Mouse (Mus musculus): ENCODE measurements at regions not wholly inside any gene's neighbourhood (a gene's known extent, or its start where the extent isn't known, plus 50 kb on each side); places are given as distances from the start of the nearest gene placed in this dataset.
"Not testable (repeated sequence)": the region's sequence is repeated elsewhere in the genome, so short reads cannot be mapped to it uniquely, and the experiment has no call there.

DNA sequence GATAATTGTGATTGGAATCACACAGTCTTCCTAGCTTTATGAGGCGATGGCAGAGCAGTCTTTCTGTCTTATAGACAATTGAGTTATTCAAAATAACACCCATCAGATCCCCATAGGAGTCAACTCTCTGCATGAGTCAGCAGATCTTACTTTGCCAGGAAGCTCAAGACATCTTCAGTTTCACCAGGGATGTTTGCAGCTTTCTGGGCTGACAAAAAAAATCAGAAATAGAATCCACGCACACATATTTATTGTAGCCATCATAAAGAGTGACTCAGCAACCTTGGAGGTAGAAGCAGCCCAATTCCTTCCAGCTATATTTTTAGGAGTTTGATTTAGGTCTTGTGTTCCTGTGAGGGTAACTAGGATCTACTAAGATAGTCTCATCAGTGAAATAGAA, 122.8 kb upstream of the Ctso start:
- Histone ChIP-seq H3K36me3 (ENCODE audit: control insufficient read depth, insufficient read depth, low read length) (no peaks in the 10 kb centered on the region), H3K27ac (ENCODE audit: low read depth, low read length) (no peak overlapping the region), H3K4me3 (ENCODE audit: low read depth, low read length) (no peak overlapping the region), H3K27me3 (ENCODE audit: control insufficient read depth, insufficient read depth, low read length) (no peaks in the 10 kb centered on the region), H3K4me1 (replicated peaks; ENCODE audit: control insufficient read depth, insufficient read depth, low read length) (no peaks in the 10 kb centered on the region), H3K4me2 (ENCODE audit: low read depth, low read length, severe bottlenecking) (no peak overlapping the region), H3K9me3 (ENCODE audit: control insufficient read depth, low read length) (no peaks in the 10 kb centered on the region), H3K9ac (ENCODE audit: low read length) (no peak overlapping the region)
- no peak for ATAC-seq (replicated peaks; ENCODE audit: low FRiP score)
- 88% methylated on average over 2 of the region's 2 CpGs for WGBS
- no peak for DNase-seq (ENCODE audit: low spot score)

DNA sequence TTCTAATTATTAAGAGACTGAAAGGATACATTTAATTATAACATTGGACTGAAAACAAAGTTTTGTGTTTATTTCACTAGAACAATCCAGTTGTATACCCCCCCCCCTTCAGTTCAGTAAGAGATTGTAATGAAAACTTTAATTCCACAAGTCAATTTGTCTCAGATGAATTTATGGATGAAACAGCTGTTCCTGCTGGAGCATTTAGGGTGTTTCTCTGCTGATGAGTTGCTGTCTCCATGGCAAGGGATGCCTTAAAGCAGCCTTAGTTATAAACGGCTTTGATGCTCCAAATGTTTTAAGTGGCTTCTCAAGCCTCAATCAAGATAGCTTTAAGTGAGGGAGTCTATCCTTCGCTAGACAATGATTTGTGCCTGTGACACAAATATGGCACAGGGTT, 112.1 kb upstream of the Ctso start:
- Histone ChIP-seq H3K9ac (ENCODE audit: low read length) (no peak overlapping the region), H3K4me2 (ENCODE audit: low read depth, low read length, severe bottlenecking) (no peak overlapping the region), H3K9me3 (ENCODE audit: control insufficient read depth, low read length) (no peaks in the 10 kb centered on the region), H3K27me3 (ENCODE audit: control insufficient read depth, insufficient read depth, low read length) (no peaks in the 10 kb centered on the region), H3K4me3 (ENCODE audit: low read depth, low read length) (no peak overlapping the region), H3K27ac (ENCODE audit: low read depth, low read length) (no peak overlapping the region), H3K36me3 (ENCODE audit: control insufficient read depth, insufficient read depth, low read length) (no peaks in the 10 kb centered on the region), H3K4me1 (replicated peaks; ENCODE audit: control insufficient read depth, insufficient read depth, low read length) (no peaks in the 10 kb centered on the region)
- ATAC-seq (replicated peaks; ENCODE audit: low FRiP score) (no peak), DNase-seq (ENCODE audit: low spot score) (no peak)
- WGBS, result 88% methylated on average over 2 of the region's 2 CpGs

DNA sequence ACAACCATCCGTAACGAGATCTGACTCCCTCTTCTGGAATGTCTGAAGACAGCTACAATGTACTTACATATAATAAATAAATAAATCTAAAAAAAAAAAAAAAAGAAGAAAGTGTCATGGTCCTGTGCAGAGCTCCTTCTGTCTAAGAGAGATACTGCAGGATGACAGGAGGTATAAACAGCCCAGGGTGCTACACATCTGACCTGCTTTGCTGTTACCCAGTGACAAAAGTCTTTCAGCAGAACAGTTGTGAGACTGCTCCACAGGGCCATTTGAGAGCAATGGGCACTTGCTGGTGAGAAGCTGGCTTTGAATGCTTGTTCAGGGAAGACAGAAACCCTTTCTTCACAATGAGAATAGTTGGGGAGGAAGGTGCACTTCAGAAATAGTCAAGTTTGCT, 102.9 kb upstream of the Ctso start:
- DNase-seq (ENCODE audit: low spot score), result no peak
- no peaks in the 10 kb centered on the region for H3K36me3 ChIP-seq (ENCODE audit: control insufficient read depth, insufficient read depth, low read length)
- WGBS, result no CpG with 5 or more reads among the region's 2 CpGs
- H3K4me3 ChIP-seq (ENCODE audit: low read depth, low read length), result no peak overlapping the region
- no peak overlapping the region for H3K4me2 ChIP-seq (ENCODE audit: low read depth, low read length, severe bottlenecking)
- no peaks in the 10 kb centered on the region for H3K27me3 ChIP-seq (ENCODE audit: control insufficient read depth, insufficient read depth, low read length)
- no peak overlapping the region for H3K9ac ChIP-seq (ENCODE audit: low read length)
- no peaks in the 10 kb centered on the region for H3K9me3 ChIP-seq (ENCODE audit: control insufficient read depth, low read length)
- H3K4me1 ChIP-seq (replicated peaks; ENCODE audit: control insufficient read depth, insufficient read depth, low read length), result no peaks in the 10 kb centered on the region
- H3K27ac ChIP-seq (ENCODE audit: low read depth, low read length), result no peak overlapping the region
- no peak; the same call in 1 of the 2 replicates for ATAC-seq (replicated peaks; ENCODE audit: low FRiP score)

DNA sequence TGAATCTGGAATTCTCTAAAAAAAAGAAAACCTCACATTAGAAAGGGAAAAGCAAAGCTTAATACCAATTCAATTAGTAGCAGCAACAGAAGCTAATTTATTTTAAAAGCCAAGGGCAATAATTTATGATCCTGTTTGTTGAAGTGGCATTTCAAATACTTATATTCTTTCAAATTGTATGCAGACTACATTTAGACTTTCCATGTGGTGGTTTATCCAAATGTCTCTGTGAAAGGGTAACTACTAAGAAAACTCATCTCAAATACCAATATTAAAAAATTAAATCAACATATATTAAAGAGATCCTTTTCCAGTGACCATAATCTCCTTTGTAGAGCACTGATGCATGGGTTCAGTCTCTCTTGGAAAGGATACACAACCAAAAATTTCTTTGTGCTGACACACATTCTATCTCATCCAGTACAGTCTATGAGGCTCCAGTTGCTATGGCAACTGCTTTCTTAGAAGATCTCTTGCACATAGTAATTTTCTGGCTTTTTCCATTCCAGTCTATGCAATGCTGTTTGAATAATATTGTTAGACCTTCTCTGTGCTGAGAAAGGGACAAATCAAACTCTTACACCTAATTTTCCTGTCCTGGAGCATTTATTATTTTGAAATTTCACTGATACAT, 102.3 kb upstream of the Ctso start:
- Histone ChIP-seq H3K27ac (ENCODE audit: low read depth, low read length) (no peak overlapping the region), H3K36me3 (ENCODE audit: control insufficient read depth, insufficient read depth, low read length) (no peaks in the 10 kb centered on the region), H3K27me3 (ENCODE audit: control insufficient read depth, insufficient read depth, low read length) (no peaks in the 10 kb centered on the region), H3K4me1 (replicated peaks; ENCODE audit: control insufficient read depth, insufficient read depth, low read length) (no peaks in the 10 kb centered on the region), H3K4me3 (ENCODE audit: low read depth, low read length) (no peak overlapping the region), H3K4me2 (ENCODE audit: low read depth, low read length, severe bottlenecking) (no peak overlapping the region), H3K9me3 (ENCODE audit: control insufficient read depth, low read length) (no peaks in the 10 kb centered on the region), H3K9ac (ENCODE audit: low read length) (no peak overlapping the region)
- DNase-seq (ENCODE audit: low spot score) (no peak), ATAC-seq (replicated peaks; ENCODE audit: low FRiP score) (peak; percentile 70)

DNA sequence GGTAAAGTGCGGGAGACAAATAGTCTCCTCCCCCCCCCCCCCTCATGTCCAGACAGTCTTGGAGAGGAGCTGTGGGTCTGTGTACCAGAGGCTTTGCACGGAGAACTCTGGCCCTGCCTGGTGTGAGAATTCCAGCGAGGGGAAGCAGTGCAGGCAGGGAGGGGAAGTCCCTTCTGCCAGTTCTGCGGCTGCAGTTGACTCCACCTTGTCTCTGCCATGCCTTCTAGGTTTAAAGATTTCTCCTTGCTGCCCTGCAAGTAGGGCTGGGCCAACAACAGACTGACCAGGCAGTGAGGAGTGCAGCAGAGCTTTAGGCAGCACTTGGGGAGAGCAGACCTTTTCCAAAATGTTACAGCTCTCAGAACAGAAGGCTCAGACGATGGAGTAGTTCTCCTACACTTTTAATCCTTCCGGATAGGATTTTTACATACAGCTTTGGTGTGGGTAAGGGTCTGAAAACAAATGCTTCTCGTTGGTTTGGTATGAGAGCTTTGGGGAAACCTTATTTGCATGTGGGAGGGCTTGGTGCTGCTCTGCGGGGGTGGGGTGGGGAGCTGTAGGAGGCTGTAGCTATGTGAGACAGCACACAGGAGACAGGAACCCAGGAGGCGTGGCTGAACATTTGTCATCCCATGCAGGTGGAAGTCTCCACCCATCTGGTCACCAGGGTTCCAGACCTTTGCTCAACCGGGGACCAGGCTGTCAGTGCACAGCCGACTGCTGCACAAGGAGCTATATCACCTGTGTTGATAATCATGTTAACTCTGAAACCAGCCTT, 96.8 kb upstream of the Ctso start:
- no peak overlapping the region for H3K27ac ChIP-seq (ENCODE audit: low read depth, low read length)
- H3K4me3 ChIP-seq (ENCODE audit: low read depth, low read length), result no peak overlapping the region
- no peak for DNase-seq (ENCODE audit: low spot score)
- H3K36me3 ChIP-seq (ENCODE audit: control insufficient read depth, insufficient read depth, low read length), result no peaks in the 10 kb centered on the region
- 0 out of 2 replicates have a peak, but pooled peaks cover 2% of the 10 kb centered on the region for H3K4me1 ChIP-seq (replicated peaks; ENCODE audit: control insufficient read depth, insufficient read depth, low read length)
- no peaks in the 10 kb centered on the region for H3K9me3 ChIP-seq (ENCODE audit: control insufficient read depth, low read length)
- ATAC-seq (replicated peaks; ENCODE audit: low FRiP score), result peak; percentile 51; the same call in 1 of the 2 replicates
- 12% methylated on average over 11 of the region's 11 CpGs for WGBS
- H3K27me3 ChIP-seq (ENCODE audit: control insufficient read depth, insufficient read depth, low read length), result no peaks in the 10 kb centered on the region
- H3K4me2 ChIP-seq (ENCODE audit: low read depth, low read length, severe bottlenecking), result no peak overlapping the region
- H3K9ac ChIP-seq (ENCODE audit: low read length), result no peak overlapping the region

DNA sequence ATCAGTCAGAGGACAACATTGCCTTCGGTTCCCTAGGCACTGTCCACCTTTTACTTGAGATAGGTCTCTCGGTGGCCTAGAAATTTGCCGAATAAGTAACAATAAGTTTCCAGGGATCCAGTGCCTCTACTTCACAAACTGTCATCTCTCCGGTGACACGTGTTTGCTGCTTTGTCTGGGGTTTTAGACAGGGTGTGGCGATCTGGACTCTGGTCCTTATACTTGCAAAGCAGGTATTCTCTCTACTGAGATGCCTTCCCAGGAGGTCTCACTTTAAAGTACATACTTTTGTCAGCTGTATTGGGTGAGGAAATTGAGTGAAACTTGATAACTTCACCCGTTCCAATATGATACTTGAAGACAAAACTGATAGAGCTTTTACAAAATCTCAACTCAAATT, 95.9 kb upstream of the Ctso start:
- no peak for ATAC-seq (replicated peaks; ENCODE audit: low FRiP score)
- 87% methylated on average over 7 of the region's 7 CpGs for WGBS
- no peak for DNase-seq (ENCODE audit: low spot score)
- no peaks in the 10 kb centered on the region for H3K36me3 ChIP-seq (ENCODE audit: control insufficient read depth, insufficient read depth, low read length)
- H3K9me3 ChIP-seq (ENCODE audit: control insufficient read depth, low read length), result no peaks in the 10 kb centered on the region
- H3K4me2 ChIP-seq (ENCODE audit: low read depth, low read length, severe bottlenecking), result no peak overlapping the region
- H3K4me1 ChIP-seq (replicated peaks; ENCODE audit: control insufficient read depth, insufficient read depth, low read length), result 0 out of 2 replicates have a peak, but pooled peaks cover 2% of the 10 kb centered on the region
- H3K27ac ChIP-seq (ENCODE audit: low read depth, low read length), result no peak overlapping the region
- H3K9ac ChIP-seq (ENCODE audit: low read length), result no peak overlapping the region
- no peaks in the 10 kb centered on the region for H3K27me3 ChIP-seq (ENCODE audit: control insufficient read depth, insufficient read depth, low read length)
- H3K4me3 ChIP-seq (ENCODE audit: low read depth, low read length), result no peak overlapping the region

DNA sequence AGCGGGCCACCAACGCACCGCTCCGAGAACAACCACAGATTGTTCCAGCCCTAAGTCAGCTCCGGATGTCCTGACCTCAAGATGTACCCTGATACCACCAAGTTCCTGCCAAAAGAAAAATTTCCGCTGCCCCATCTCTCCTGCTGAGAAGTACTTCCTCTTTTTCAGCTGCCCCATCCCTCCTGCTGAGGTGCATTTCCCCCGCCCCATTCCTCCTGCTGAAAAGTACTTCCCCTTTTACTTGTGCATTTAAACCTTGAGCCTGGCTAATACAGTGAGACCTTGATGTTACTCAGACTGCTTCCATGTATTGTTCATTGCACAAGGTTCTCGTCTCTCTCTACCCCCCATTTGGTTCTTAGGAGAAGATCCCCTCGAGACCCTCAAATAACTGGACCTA, 94.3 kb upstream of the Ctso start:
- not testable (repeated sequence) for H3K4me1 ChIP-seq (replicated peaks; ENCODE audit: control insufficient read depth, insufficient read depth, low read length); ATAC-seq (replicated peaks; ENCODE audit: low FRiP score)
- 93% methylated on average over 9 of the region's 9 CpGs for WGBS

DNA sequence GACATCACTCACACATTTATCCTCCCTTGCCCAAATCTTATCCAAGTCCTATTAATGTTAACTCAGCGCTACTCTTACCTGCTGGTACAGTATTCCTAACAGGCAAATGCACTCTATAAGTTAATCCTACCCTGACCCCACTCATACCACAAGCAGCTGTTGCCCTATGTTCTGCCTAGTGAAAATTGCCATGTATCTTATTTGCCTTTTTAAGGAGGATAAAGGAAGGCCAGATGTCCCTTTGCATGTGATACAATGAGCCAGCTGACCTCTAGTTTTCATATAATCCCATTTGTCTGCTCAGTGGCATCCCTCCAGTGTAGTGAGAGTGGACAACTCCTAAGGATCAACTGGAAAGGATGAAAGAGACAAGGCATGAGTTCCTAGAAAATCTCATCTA, 67.9 kb upstream of the Ctso start:
- Histone ChIP-seq H3K4me1 (replicated peaks; ENCODE audit: control insufficient read depth, insufficient read depth, low read length) (no peaks in the 10 kb centered on the region), H3K27me3 (ENCODE audit: control insufficient read depth, insufficient read depth, low read length) (no peaks in the 10 kb centered on the region), H3K4me3 (ENCODE audit: low read depth, low read length) (no peak overlapping the region), H3K4me2 (ENCODE audit: low read depth, low read length, severe bottlenecking) (no peak overlapping the region), H3K36me3 (ENCODE audit: control insufficient read depth, insufficient read depth, low read length) (no peaks in the 10 kb centered on the region), H3K9me3 (ENCODE audit: control insufficient read depth, low read length) (no peaks in the 10 kb centered on the region), H3K27ac (ENCODE audit: low read depth, low read length) (no peak overlapping the region), H3K9ac (ENCODE audit: low read length) (no peak overlapping the region)
- DNase-seq (ENCODE audit: low spot score), result no peak
- WGBS, result 87% methylated on average over 1 of the region's 1 CpGs
- ATAC-seq (replicated peaks; ENCODE audit: low FRiP score), result no peak

More for the DNA sequence above, 94.3 kb upstream of the Ctso start:
- not testable (repeated sequence) for H3K9me3 ChIP-seq (ENCODE audit: control insufficient read depth, low read length); H3K27ac ChIP-seq (ENCODE audit: low read depth, low read length); DNase-seq (ENCODE audit: low spot score); H3K9ac ChIP-seq (ENCODE audit: low read length); H3K36me3 ChIP-seq (ENCODE audit: control insufficient read depth, insufficient read depth, low read length); H3K4me2 ChIP-seq (ENCODE audit: low read depth, low read length, severe bottlenecking); H3K27me3 ChIP-seq (ENCODE audit: control insufficient read depth, insufficient read depth, low read length); H3K4me3 ChIP-seq (ENCODE audit: low read depth, low read length)

Measured in forebrain, embryonic 11.5 days (tissue).